Mouse (Mus musculus) cortical plate, adult 2 months (tissue): Measurements from ENCODE around the gene Sema5a.

ENCODE experiments used
- CTCF ChIP-seq: fragments of 200-500 bp; IDR thresholded peaks from 2 replicates; pipeline ENCODE4 v1.5.1; 2011; ENCODE audit warnings: mild to moderate bottlenecking, control low read depth, low read length; ENCODE audit not compliant: insufficient read depth; ENCODE audit errors: extremely low read depth
- POLR2A ChIP-seq: fragments of 200-500 bp; IDR thresholded peaks from 2 replicates; pipeline ENCODE4 v1.6.1; 2011; ENCODE audit warnings: mild to moderate bottlenecking, low read length, control low read depth; ENCODE audit not compliant: insufficient read depth; ENCODE audit errors: extremely low read depth

GRCm38 (mm10) chr15:32422631-32423030 is 178.0 kb downstream of the Sema5a start:
- TF ChIP-seq POLR2A = no peak
- no peak for TF ChIP-seq CTCF
